Mouse (Mus musculus): ENCODE data around the gene Oscp1.

- no peak for TF ChIP-seq CTCF (IDR thresholded peaks at IDR 0.05; ENCODE audit: control insufficient read depth, insufficient read depth, insufficient read length)
- no peak for TF ChIP-seq USF1 (IDR thresholded peaks at IDR 0.05; ENCODE audit: low read depth)
These were observed 9.2 kb downstream of the Oscp1 start for GRCm38 (mm10) chr4:126067401-126068077.

Measured in C2C12 (cell line).